In genomic region chr17:28801474-28802005, GRCm38 (mm10) we compare ENCODE assay signal across 8 mouse cellular contexts. TPM values are rescaled to one million over a fixed set of nuclear protein-coding genes. Genes with fewer than 3 reads are reported as not detected.
DNase-seq lines count a peak whose midpoint lies in the region; ATAC-seq lines count a peak whose summit lies in the region.

No protein-coding gene starts in this region.

- peak; percentile 100 for DNase-seq in adrenal gland, adult 2 months
- peak; percentile 100 for DNase-seq in embryo, embryonic 11 days
- peak; percentile 99 for DNase-seq in gastrocnemius, postnatal 25 days
- DNase-seq in intestine, embryonic 14.5 days (ENCODE audit: low spot score), result peak; percentile 99
- peak; percentile 98 to 99 for DNase-seq in left cerebral cortex, postnatal 14 days (ENCODE audit: low spot score in 2 of 2)
- DNase-seq in right cerebral cortex, postnatal 14 days, result peak; percentile 99
- peak; percentile 98 for DNase-seq in urinary bladder, postnatal 25 days (ENCODE audit: low spot score)

- peak overlapping the region; percentile 89 for H3K4me2 ChIP-seq in intestine, embryonic 14.5 days (ENCODE audit: low read length)

- H3K36me3 ChIP-seq in intestine, embryonic 14.5 days (ENCODE audit: control insufficient read depth, insufficient read depth, low read length), result peaks cover 15% of the 10 kb centered on the region

- peak overlapping the region; percentile 73 for H3K4me3 ChIP-seq in intestine, embryonic 14.5 days (ENCODE audit: low read depth, low read length)

- no peaks in the 10 kb centered on the region for H3K9me3 ChIP-seq in intestine, embryonic 14.5 days (ENCODE audit: control insufficient read depth, low read length)

- no peaks in the 10 kb centered on the region for H3K27me3 ChIP-seq in intestine, embryonic 14.5 days (replicated peaks; ENCODE audit: control insufficient read depth, insufficient read depth, low read length)

- intact Hi-C loops in left cerebral cortex, postnatal 14 days (cut with DNase I), result loop anchor here (2.0 kb wide), 1 partner anchor 111 kb away; the partner anchor contains the start of genes Mapk14 and Slc26a8

- H3K4me1 ChIP-seq in intestine, embryonic 14.5 days (replicated peaks; ENCODE audit: control insufficient read depth, insufficient read depth, low read length), result peaks cover 20% of the 10 kb centered on the region

- ATAC-seq in intestine, embryonic 14.5 days (replicated peaks; ENCODE audit: low FRiP score, low TSS enrichment, low read depth), result peak; percentile 98
- peak; percentile 94 for ATAC-seq in megakaryocyte-erythroid progenitor cell, adult 5-6 weeks (replicated peaks; ENCODE audit: low FRiP score, low TSS enrichment, poor library complexity, severe bottlenecking)

- WGBS in intestine, embryonic 14.5 days, result under 1% methylated on average over 27 of the region's 42 CpGs

- peak overlapping the region; percentile 93 for H3K27ac ChIP-seq in intestine, embryonic 14.5 days (ENCODE audit: low read depth)

- H3K9ac ChIP-seq in intestine, embryonic 14.5 days (ENCODE audit: low read length), result peak overlapping the region; percentile 97

RNA-seq across cellular contexts. Expression of gene Brpf3, which starts 0.7 kb away (rescaled TPM):
- total RNA-seq in adrenal gland, adult 2 months (2021), result 100 to 1,000 TPM in 1 of 2 experiments, 10 to 100 TPM in 1; 65.1 to 134 TPM
- 60.3 and 70.1 TPM in 2 replicates for polyA plus RNA-seq in adrenal gland, adult 2 months (2012; rRNA removed)
- total RNA-seq in gastrocnemius, postnatal 25 days (2021), result 10 to 100 TPM; 12.1 to 12.3 TPM
- 11.1 and 12.9 TPM in 2 replicates for polyA plus RNA-seq in intestine, embryonic 14.5 days (2014; fragmentation: Nextera tagmentation; extraction: Ambion mirVana)
- total RNA-seq in left cerebral cortex, postnatal 14 days (2021), result 10 to 100 TPM; 43.4 to 49.6 TPM
- total RNA-seq in megakaryocyte-erythroid progenitor cell, adult 5-6 weeks (2014; fragmentation: Nextera tagmentation), result 61.1 and 68.0 TPM in 2 replicates
- 5.3 and 6.2 TPM in 2 replicates for total RNA-seq in megakaryocyte-erythroid progenitor cell, adult 5-6 weeks (2017)

RNA-seq across cellular contexts. Expression of gene Mapk13, which starts 32.4 kb away (rescaled TPM):
- 100 to 1,000 TPM in 1 of 2 experiments, 10 to 100 TPM in 1; 97.4 to 350 TPM for total RNA-seq in adrenal gland, adult 2 months (2021)
- 193 and 279 TPM in 2 replicates for polyA plus RNA-seq in adrenal gland, adult 2 months (2012; rRNA removed)
- under 1 TPM in 1 of 2 experiments, not detected in 1; 0.16 TPM for total RNA-seq in gastrocnemius, postnatal 25 days (2021)
- polyA plus RNA-seq in intestine, embryonic 14.5 days (2014; fragmentation: Nextera tagmentation; extraction: Ambion mirVana), result 135 and 136 TPM in 2 replicates
- total RNA-seq in left cerebral cortex, postnatal 14 days (2021), result 1 to 10 TPM; 1.0 to 1.6 TPM
- total RNA-seq in megakaryocyte-erythroid progenitor cell, adult 5-6 weeks (2014; fragmentation: Nextera tagmentation), result not detected in 2 replicates
- total RNA-seq in megakaryocyte-erythroid progenitor cell, adult 5-6 weeks (2017), result 0.42 TPM in 1 of 2 replicates, not detected in the other

RNA-seq across cellular contexts. Expression of gene Pnpla1, which starts 56.7 kb away (rescaled TPM):
- under 1 TPM in 1 of 2 experiments, not detected in 1; 0.52 TPM for total RNA-seq in adrenal gland, adult 2 months (2021)
- polyA plus RNA-seq in adrenal gland, adult 2 months (2012; rRNA removed), result 0.04 and 0.09 TPM in 2 replicates
- not detected for total RNA-seq in gastrocnemius, postnatal 25 days (2021)
- polyA plus RNA-seq in intestine, embryonic 14.5 days (2014; fragmentation: Nextera tagmentation; extraction: Ambion mirVana), result 0.76 and 1.1 TPM in 2 replicates
- total RNA-seq in left cerebral cortex, postnatal 14 days (2021), result under 1 TPM; 0.44 to 0.49 TPM
- not detected in 2 replicates for total RNA-seq in megakaryocyte-erythroid progenitor cell, adult 5-6 weeks (2014; fragmentation: Nextera tagmentation)
- not detected in 2 replicates for total RNA-seq in megakaryocyte-erythroid progenitor cell, adult 5-6 weeks (2017)

Comparison
In these comparisons a context has a peak if more than half of its experiments do, and no peak if none do; other contexts are left out.
1. Peak in every context shown above with its lines: DNase-seq, ATAC-seq, H3K4me3 ChIP-seq and H3K27ac ChIP-seq.
2. RNA of gene Mapk13, which starts 32.4 kb away (total RNA-seq): 97.4 to 350 TPM in adrenal gland, adult 2 months; 1.0 to 1.6 TPM in left cerebral cortex, postnatal 14 days, 0.16 TPM in gastrocnemius, postnatal 25 days and 0.42 TPM in megakaryocyte-erythroid progenitor cell, adult 5-6 weeks; every median in the first group is over 10 times any median in the second.